Mouse (Mus musculus) 3134 (cell line): ENCODE results near the gene Fam214a.

Source experiments
- DNase-seq: peaks from one replicate; pipeline ENCODE4 v3.0.0-alpha.2; 2011; ENCODE audit warnings: low spot score; ENCODE audit not compliant: insufficient read length; ENCODE audit errors: extremely low read depth

Fam214a gene

DNA sequence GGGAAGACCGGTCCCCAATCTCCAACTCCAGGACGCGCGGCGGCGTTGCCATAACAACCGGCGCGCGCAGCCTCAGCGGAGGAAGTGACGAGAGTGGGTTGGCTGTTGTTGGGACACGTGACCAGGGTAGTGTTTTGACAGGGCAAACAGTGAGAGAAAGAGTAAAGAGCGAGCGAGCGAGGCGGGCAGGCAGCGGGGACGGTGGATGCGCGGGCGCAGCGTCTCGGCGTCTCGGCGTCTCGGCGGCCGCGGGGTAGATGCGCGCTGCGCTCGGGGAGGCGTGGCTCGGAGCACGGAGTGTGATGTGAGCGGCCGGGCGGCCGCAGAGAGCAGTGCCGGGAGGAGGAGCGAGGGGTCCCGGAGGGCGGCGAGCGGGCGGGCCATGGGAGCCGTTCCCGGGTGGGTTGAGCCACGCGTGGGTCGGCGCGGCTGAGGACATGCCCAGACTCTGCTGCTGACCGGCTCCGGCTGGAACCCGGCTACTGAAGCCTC, at the start of gene Fam214a:
Fam214a (plus strand) TSS at position 129 of the 492 bp plus-strand sequence.
- DNase-seq = peak; percentile 90

DNA sequence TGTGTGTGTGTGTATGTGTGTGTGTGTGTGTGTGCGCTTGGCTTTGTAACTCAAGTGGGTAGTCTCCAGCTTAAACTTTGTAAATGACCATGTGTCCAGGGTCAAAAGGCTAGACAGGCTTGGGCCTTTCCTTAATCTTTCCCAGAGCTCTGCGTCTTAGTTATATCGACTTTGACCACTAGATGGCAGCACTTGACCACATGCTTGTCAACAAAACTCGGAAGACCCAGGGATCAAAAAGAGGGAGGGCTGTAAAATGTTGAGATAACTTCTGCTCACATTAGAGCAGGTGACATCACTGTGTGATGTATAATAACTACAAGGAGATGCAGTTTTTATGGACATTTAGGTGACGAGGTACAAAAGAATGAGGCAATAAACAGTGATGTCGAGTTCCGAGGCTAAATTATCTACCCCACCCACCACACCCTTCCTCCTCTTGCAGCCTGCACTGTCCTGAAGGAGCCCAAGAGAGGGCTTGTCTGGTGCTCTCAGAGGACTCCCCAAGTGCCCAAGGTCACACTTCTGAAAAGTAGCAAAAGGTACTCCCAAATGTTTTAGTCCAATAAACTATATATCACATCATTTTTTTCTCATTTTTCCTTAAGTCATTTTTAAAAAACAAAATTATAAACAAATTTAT, 47.7 kb upstream of the Fam214a start:
- peak; percentile 28 for DNase-seq

DNA sequence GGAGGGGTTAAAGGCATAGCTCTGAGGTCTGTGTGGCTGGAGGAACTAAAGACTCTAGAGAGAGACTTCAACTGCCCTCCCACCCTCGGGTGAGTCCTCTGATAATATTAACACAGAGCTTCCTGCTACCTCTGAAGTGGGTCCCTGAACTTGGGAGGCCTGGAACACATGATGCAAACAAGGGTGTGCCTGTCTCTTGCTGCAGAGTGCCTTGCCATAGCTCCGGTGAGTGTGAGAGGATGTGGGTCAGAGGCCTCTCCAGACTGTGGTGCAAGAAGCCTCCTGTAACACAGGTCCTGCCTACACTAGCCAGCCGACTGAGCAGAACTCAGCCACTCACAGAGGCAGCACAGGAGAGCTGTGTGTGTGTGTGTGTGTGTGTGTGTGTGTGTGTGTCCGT, 45.7 kb upstream of the Fam214a start:
- no peak for DNase-seq

DNA sequence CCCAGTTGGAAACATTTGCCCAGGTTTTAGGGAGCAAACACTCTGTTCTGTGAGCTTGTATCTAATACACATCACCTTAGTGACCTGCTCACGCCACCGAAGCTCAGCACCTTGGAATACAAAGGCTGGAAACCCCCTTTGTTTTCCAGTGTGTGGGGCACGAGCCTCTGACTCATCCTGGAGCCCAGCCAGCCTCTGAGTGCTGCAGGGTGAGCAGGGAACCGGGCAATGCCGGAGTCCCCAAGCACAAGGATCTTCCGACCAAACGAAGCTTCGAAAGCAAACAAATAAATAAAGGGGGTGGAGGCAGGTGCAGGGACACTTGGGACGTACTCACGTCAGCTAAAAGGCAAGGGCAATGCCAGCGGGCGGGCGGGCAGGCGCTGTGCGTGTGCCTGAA, 43.4 kb upstream of the Fam214a start:
- peak; percentile 23 for DNase-seq

DNA sequence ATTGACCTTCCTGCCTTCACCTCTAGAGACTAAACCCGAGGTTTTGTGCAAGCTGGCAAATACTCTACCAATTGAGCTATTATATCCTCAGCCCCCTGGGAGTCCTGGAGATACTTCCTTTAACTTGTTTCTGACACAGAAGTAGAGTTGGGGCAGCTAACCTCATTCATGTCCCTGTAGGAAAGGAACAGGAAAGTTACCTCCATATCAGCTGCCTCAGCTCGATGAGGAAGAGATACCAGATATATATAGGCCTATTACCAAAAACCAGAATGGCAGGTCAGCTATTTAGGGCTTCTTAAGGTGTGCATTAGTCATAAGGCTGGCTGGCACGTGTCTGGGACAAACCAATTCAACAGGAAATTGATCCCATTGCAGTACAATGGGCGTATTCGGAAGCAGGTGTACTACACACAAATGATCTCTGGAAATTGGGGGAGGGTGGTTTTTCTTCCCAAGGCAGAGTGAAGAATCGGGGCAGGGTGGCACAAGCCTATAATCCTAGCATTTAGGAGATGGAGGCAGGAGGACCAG, 42.4 kb upstream of the Fam214a start:
- no peak for DNase-seq

DNA sequence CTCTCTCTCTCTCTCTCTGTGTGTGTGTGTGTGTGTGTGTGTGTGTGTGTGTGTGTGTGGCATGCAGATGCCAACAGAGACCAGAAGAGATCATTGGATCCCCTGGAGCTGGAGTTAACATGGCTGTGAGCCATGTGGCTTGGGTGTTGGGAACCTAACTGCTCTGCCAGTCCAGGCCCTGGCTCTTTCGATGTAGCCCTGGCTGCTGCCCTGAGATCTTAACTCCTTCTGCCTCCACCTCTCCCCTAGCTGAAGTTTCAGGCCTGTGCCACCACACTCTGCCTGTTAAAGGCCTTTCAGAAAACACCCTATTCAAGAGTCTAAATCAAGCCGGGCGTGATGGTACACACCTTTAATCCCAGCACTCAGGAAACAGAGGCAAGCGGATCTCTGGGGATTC, 41.3 kb upstream of the Fam214a start:
- DNase-seq = no peak

DNA sequence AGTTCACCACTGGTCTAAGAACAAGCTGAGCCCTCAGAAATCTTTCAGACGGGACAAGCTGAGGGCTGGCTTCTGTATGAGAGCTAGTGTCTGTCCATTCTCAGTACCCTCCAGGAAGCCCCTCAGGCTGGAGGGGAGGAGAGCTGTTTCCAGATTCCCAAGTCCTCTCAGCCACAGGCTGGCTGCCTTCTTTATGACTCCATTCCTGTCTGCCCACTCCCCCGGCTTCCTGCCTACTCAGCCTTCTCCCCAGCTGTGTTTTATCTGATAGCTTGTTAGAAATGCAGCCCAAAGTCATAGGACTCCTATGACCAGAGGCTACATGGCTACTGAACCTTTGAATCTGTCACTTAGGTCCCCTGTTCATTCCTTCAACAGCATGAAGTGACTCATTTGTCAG, 40.8 kb upstream of the Fam214a start:
- DNase-seq = no peak

DNA sequence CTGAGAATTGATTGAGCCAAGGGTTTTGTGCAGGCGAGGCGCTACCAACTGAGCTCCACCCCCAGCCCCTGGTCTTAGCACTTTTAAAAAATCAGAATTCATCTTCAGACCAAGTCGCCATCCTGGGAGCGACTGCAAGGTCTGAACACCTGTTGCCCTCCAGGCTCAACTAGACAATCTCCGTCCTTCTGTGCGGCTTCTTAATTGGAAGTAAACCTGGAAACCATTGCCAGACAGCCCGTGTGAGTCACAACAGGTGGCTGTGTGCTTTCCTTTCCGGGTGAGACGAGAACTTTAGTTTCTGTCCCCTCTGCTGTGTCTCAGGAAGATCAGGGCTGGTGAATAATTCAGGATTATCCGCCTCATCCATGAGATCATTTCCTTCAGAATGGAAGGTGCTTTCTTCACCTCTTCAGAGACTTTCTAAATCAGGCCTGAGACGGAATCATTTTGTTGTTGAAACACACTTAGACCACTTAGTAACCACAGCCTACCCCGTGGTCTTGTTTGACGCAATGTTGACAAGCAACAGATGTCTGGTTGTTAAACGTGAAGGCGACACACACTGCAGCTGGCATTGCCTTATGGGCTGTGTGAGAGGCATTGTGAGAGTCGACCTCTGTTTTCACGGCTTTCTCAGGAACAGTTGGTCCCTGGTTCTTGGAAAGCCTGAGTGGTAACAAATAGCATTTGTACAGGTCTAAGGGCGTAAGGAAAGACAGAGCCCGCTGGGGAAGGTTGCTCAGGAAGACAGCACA, 39.9 kb upstream of the Fam214a start:
- DNase-seq = no peak

DNA sequence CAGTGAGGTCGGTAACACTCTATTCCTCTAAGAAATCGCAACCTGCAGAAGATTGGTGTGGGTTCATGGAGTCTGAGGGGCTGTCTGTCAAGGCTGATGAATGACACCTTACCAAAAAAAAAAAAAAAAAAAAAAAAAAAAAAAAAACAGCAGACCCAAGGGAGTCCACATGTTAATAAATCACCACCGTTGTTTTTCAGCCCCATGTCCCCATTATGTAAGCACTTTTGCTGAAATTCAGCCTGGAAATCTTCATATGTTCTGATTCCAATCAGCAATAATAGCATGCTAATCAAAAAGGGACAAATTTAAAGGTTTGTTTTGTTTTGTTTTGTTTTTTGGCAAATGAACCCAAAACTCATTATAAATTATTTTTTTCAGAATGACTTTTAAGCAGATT, 37.1 kb upstream of the Fam214a start:
- no peak for DNase-seq

DNA sequence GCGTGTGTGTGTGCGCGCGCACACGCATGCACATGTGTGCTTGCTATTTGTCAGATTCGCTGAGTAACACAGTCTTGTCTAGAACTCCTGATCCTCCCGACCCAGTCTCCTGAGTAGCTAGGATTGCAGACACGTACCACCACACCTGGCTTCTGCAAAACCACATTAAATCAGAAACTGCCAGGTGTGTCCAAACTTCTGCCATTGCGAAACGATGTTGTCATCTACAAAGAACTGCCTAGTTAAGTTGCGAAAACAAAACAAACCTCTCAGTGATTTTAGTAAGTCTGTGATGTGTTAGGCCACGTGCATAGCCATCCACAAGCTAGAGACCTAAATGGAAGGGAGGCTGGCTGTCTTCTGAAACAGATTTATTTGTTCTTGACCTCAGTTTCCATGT, 32.2 kb upstream of the Fam214a start:
- no peak for DNase-seq

DNA sequence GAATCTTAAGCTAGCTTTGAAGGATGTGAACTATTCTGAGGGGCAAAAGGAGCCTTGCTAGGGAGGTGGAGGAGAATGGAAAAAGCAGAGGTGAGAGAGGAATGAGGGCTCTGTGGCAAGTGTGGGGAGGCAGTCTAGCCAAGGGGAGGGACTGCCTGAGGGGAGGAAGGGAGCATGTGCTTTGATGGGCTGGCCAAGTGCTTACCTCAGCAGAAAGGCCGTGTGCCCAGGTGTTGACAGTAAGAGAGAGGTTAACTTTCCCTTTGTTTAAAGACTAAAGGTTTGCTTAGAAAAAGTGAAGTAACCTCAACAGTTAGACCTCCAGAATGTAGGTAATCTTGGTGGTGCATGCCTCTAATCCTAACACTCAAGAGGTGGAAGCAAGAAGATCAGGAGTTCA, 31.3 kb upstream of the Fam214a start:
- no peak for DNase-seq

DNA sequence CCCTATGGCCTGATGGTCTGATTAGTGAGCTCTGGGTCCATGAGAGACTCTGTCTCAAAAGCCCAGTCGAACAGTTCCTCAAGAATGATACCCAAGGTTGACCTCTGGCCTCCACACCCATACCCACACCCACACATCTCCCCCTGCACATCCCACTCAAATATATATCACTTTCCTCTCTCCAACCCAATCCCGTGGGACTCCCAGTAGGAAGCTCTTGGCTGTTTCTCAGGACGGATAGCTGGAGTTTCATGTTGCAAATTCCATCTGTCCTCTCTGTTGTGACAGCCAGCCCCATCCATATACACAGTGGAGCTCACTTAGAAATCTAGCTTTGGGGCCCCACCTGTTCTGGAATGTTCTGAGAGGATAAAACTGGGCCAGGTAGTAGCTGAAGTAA, 29.8 kb upstream of the Fam214a start:
- DNase-seq = no peak

DNA sequence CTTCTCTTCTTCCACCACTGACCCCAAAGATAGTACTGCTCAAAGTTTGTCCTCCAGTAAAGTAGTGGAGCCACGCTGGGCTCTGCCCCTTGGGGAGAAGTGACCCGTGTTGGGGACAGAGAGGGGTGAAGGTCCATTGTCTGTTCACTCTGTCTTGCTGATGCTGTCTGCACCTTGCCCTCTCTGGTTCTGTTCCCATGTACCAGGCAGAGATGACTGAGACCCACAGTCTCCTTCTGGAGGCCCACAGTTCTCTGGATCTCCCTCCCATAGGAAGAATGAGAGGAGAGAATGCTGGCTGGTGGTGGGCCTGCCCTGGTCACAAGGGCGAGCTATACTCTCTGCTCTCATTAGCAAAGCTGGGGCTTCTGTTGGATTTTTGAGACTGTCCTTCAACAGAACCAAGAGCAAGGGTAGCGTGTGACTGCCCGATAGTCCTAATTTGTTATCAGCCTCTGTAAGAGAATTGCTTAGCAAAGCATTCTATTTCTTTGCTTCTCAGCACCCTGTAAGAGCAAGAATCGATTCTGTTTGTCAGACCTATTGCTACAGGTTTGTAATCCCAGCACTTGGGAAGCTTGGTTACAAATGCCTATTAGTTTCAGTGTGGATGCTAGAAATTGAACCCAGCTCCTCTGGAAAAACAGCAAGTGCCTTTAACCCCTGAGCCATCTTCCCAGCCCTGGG, 29.2 kb upstream of the Fam214a start:
- no peak for DNase-seq

DNA sequence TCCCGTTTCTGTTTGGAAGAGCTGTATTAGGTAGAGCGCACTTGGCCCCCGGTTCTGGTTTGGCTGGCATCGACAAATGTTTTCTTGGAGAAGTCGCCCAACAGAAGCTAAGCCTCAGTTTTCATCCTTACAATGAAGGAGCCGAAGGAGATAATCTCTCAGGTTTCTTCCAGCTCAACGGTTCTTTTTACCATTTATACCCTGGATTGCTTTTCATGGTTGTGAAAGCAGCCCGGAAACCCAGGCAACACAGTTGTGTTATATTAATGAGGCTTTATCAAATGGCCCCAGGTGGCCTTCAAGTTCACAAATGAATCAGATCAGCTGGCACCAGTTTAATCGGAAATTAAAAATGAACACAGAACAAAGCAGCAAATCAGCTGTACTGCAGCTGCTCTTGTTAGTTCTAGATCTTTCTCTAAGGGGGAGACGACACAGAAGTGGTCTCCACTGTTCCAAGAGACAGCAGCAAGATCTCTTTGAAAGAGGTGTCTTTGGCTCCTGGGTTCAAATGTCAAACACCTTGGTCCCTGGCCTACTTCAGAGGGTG, 27.4 kb upstream of the Fam214a start:
- no peak for DNase-seq

DNA sequence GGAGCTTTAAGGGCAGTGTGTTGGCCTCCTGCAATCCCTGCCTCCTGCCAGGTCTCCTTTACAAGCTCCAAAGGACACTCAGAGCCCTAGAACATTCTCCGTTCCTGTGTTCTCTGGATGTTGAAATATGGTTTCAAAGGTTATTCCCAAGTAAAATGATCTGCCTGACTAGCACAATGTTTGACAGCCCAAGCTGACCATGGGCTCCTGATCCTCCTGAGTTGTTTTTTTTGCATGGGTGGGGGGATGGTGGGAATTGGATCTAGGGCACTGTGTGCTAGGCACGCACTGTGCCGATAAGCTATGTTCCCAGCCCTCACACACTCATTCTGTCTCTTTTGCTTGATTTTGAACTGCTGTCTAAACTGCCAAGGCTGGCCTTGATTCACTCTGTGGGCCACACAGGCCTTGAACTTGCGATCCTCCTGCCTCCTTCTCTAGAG, 22.7 kb upstream of the Fam214a start:
- DNase-seq = no peak

DNA sequence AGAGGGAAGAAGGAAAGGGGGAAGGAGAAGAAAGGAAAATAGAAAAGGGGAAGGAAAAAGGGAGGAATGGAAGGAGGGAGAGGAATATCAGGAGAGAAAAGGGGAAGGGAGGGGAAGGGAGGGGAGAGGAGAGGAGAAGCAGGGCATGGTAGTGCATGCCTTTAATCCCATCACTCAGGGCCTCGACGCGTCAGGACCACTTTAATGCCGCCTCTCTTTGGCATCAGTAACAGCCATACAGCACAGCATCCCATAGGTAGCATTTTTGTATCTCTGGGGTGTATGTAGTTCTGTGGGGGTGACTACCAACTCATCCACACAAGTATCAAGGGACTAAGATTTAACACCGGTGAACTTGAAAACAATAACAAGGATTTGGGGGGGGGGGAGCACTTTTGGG, 22.0 kb upstream of the Fam214a start:
- no peak for DNase-seq

DNA sequence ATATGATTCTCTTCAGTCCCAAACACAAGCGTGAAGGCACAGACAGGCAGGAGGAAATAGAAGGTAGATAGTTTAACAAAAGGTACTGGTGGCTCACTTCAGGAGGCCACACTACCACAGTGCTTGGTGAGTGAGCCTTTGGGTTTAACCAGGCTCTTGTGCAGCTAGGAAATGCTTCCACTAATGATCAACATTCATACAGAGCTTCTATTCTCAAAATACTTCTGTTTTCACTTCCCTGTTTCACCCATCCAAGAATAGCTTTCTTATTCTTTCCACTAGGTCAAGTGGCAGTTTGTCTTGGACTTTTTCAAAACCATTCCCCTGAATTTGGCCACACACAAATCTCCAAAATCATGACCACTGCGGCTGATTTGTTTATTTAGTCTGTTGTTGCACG, 17.4 kb upstream of the Fam214a start:
- no peak for DNase-seq

DNA sequence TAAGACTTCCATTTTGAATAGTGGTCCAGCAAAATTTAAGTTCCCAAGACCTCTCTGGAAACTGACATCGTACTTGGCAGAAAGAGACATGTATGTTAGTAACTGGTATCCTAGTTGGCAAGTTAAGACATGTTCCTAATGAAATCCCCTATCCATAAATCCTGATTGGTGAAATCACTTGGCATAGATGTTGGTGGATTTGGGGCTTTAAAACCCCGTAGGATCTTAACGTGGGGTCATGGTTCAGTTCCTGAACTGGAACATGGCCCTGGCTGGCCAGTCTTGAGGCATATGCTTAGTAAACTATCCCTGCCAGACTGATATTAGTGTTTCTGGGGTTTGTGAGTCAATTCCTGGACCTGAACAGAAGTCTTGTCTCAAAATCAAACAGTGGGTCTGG, 14.9 kb upstream of the Fam214a start:
- DNase-seq = no peak

DNA sequence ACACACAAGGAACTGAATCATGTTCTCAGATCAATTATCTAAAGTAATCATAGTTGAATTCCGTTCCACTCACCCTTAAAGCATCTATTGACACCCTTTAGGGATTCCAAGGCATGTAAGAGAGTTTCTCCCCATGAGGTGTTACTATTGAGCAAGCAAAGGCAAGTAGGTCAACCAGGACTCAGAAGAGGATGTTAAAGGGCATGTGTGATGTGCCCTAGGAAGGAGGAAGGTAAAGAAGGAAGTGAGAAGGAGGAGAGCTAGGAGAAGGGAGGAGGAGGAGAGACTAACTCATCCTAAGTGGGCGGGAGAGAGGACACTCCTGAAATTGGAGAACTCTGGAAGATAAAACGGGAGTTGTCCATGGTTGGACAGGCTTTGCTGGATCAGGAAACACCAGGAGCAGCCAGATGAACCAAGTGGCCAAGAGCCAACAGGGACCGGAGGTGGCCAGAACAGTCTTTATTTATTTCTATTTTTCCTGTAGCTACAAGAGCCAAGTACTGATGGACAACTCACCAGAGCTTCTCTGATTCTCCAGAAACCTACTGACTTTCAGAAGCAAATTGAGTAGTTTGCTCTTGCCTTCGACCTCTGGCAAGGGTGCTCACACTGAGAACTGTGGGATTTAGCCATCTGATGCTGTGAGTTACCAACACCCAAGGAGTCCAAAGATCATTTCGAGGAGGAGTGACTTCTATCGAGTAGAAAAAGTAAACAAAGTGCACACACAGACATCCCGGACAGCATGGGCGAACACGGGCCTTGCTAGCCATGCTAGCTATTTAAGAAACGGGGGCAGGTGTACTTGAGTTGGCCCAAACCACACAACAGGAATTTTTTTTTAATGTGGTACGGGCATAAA, 13.8 kb upstream of the Fam214a start:
- DNase-seq = no peak

DNA sequence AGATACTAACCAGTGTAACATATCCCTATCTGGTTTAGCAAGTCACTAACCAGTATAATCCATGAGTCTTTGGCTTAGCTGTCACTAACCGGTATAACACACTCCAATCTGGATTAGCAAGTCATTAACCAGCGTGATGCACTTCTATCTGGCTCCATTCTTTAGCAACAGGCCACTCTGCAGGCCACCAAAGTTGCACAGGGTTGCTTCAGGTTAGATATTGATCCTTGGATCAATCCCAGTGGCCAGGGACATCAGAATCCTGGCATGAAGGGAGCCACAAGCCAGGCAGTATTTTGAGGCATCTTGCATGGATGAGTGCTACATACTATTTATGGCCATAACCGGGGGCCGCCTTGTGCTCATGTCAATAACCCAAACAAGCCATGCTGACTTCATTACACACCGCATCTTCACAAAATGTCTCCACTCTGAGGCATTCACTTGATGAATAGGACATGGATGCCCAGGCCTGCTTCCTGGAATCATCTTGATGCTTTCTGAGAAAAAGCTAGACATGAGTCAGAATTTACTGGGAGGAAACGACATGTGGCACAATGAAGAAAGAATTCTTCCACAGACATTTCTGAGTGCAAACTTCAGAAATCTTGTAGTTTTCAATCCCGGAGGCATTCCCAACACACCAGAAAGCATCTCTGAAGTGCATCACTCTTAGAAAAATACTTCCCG, 5.8 kb upstream of the Fam214a start:
- no peak for DNase-seq
